Mouse (Mus musculus) gastrocnemius, postnatal 25 days (tissue): Measurements from ENCODE around the gene Arhgap15. TPM values are rescaled to one million over a fixed set of nuclear protein-coding genes. Genes with fewer than 3 reads are reported as not detected.

Experiments used
- DNase-seq: peaks from one replicate; pipeline ENCODE4 v3.0.0; 2022
- total RNA-seq, 2 experiments: library from RNA; stranded (reverse); gene quantifications; 1 replicate in 1 of 2; 2 replicates in 1 of 2; pipeline ENCODE4 v1.2.3; 2021

Arhgap15 gene
- total RNA-seq, 2 experiments from 2014 or later, result 0.51 to 1.1 TPM

GRCm38 (mm10) chr2:43931687-43932086 lies 183.1 kb downstream of the Arhgap15 start:
- DNase-seq, result no peak

- no peak for DNase-seq
These were observed 190.6 kb downstream of the Arhgap15 start for GRCm38 (mm10) chr2:43939196-43939595.

DNA sequence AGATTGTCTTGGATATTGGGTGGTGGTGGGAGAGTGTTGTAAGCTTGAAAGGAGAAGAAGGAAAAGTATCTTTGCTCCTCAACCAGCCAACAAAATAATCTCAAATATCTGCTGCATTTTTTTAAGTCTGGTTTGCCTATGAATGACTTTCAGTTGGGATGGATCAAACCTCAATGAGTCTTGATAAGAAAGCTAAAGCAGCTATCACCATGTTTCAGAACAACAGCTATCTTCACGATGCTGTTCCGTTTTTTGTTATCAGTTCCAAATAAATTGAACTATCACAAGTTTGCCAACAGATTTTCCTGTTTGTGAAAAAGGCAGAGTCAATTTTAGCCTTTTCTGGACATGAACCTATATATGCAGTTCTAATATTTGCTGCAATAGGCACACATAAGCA lies 197.1 kb downstream of the Arhgap15 start:
- no peak for DNase-seq

DNA sequence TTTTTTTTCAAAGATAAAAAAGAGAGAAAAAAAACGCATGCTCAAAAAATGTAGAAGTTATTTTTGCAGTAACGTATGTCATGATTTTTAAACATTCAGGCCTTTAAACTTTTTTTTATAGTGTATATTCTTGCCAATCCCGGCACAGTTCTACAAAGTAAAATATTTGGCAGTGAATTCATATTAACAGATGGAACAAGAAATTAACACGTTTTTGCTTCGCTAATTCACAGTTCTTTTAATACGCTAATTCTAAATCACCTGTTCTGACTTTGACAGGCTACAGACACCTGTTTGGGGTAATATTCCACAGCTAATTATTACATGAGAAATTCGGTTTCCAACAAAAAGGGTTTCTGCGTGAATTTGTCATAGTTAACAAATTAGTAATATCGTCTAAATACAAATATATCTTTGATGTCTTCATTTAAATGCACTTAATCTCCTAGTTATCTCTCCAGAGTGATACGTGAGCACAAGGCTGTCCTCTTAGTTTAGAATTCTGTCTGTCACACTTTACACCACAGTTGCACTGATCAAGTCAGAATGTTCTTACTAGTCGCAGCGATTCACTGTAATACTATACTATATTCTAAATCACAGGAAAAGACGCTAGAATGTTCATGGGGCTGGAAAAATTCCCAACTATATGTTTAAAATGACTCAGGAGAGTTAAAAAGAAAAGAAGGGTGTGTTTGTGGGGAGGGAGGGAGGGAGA lies 201.3 kb downstream of the Arhgap15 start:
- no peak for DNase-seq

GRCm38 (mm10) chr2:43950741-43951140 lies 202.1 kb downstream of the Arhgap15 start:
- DNase-seq, result no peak

GRCm38 (mm10) chr2:43959189-43959588 lies 210.6 kb downstream of the Arhgap15 start:
- DNase-seq, result no peak

DNA sequence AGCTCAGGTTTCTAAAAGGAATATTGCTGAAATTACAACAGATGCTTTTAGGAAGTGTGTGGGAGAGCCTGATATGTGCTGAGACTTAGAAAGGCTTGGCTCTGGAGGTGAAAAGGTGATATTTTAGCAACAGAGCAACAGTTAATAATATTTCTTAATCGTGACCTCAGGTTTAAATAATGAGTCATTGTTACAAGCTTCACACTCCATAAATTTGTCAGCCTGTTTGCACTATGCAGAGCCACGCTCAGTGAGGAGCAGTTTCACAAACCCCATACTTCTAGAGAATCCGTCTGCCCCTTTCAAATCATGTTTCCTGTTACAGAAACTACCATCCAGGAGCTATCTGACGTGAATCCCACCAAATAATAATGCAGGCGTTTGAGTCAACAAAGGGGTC lies 213.8 kb downstream of the Arhgap15 start:
- no peak for DNase-seq

DNA sequence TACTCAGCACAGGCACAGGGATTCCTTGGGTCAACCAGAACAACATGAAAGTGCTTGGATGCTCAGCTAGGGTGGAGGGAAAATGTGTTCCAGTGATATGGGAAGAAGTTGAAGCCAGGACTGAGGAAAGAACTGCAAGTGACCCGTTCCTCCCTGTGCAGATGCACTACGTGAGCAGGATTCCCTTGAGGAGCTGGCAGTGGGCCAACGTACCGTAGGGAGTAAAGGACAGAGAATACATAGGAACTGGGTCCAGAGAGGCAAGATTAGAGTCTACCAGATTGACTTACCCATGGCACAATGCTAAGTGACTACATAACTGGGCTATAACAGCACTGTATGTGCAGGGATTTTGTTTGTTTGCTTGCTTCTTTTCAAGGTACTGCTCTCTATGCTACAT lies 220.0 kb downstream of the Arhgap15 start:
- peak; percentile 7 for DNase-seq

- no peak for DNase-seq
These were observed 229.1 kb downstream of the Arhgap15 start for GRCm38 (mm10) chr2:43977732-43978131.

DNA sequence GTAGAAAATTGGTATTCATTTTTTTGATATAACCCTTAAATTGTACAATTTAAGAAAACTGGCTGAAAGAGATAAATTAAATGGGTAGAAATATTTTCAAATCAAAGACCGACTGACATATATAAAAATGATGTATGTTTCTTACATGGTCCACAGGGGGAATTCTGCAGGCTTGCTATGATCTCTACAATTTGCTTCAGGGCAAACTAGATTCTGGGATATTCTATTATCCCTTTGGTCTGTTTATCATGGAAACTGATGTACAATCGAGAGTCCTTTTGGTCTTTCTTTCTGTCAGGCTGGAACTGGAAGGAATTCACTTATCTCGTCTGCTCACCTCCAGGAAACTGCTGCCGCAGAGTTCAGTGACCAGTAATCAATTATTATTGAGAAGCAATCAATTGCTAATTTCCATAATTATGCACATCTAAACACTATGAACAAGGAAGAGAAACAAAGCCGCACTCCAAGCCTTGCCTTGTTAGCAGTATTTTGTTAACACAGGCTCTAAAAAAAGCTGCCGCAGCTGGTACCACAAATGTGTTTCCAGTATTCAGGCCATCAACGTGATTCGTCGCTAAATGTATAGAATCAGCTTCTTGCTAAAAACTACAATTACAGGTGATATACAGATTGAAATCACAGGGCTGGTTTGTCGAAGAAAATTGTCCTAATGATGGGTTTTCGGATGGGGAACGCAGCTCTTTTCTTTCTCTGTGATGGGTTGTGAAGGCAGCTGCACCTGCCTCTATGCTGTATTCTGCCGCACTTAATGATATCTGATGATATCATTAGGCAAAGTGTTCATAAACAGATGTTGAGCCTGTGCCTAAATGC lies 229.8 kb downstream of the Arhgap15 start:
- DNase-seq, result no peak

GRCm38 (mm10) chr2:43986066-43986465 lies 237.4 kb downstream of the Arhgap15 start:
- DNase-seq, result no peak

- no peak for DNase-seq
These were observed 239.3 kb downstream of the Arhgap15 start for GRCm38 (mm10) chr2:43987919-43988318.

DNA sequence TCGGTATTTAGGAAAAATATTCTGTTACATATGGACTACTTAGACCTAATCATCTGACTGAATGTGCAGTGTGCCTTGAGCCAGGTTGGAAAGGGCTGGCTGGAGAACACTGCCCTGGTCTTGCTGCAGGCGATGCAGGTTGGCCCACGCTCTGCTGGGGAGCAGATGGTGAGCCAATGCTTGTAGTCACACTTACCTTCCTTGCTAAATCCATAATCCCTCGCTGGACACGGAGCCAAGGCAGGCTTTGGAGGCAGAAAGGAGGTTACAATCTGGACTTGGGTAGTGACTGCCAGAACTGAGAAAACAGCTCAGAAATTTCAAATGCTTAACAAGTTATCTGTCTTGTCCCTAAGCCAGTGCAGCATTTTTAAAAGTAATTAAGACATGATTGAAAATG lies 241.2 kb downstream of the Arhgap15 start:
- peak; percentile 13 for DNase-seq

DNA sequence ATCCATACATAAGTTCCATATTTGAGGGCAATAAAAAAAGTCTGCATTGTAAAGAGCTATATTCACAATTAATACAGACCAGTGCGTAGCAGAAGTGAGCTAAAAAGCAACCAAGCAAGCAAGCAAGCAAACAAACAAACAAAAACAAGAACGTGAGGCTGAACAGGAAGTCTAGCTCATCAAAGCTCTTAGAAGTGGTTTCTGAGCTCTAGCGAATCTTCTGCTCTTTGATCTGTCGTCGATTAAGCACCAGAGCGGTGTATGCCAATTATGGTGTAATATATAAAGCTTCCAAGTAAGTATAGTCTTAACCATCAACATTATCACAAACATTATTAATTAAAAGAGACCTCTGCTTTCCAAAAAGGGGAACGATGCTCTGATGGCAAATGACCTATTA lies 243.9 kb downstream of the Arhgap15 start:
- DNase-seq, result no peak

DNA sequence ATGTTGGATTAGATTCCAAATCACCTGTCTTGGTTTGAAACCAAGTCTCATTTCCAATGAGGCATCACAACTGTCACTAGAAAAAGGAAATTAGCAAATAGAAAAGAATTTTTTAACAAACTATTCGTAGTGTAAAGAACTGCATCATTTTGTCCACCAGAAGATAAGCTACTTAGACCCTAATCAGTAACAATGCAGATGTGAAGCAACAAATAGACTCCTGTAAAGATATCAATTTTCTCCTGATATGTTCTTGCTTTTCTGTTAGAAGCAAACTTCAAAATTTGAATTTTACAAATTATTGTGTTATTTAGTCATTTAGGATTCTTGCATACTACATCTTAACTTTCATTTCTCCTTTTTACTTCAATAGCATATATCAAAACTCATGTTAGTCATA lies 253.8 kb downstream of the Arhgap15 start:
- DNase-seq, result no peak

DNA sequence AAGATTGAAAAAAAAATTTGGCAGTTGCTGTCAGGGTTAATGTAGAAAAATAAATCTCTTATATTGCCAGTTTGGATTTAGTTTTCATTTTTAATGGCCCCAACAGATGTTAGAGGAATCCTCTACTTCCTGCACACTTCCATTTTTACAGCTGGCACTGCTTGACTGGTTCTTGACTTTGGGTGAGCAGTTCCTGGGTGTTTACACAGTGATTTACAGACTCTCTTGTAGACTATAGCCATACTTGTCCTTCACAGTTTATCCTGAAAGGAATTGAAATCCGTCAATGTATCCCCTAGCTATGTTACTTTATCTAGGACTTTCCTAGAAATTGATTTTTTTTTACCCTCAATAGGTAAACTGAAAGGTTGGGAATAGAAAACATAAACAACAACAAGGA lies 261.6 kb downstream of the Arhgap15 start:
- no peak for DNase-seq

- no peak for DNase-seq
These were observed 264.8 kb downstream of the Arhgap15 start for GRCm38 (mm10) chr2:44013388-44013787.

DNA sequence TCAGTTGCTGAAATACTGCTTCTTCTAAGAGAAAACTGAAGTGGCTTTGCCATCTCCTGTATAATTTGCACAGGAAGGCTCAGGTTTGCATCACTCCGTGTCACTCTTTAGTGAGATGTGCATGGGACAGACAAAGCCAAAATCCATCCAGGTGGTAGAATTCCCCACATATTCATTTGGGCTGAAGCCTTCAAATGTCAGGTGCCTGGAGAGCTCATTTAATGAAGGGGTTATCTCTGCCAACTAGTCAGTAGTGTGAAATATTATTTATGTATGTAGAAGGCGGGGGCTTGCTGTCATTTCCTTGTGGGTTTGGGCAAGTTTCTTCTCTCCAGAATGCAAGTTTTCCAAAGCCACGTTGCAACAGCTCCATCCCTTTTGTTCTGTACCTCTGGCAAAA lies 268.1 kb downstream of the Arhgap15 start:
- no peak for DNase-seq

- DNase-seq, result no peak
These were observed 268.9 kb downstream of the Arhgap15 start for GRCm38 (mm10) chr2:44017405-44018026.

- no peak for DNase-seq
These were observed 269.4 kb downstream of the Arhgap15 start for GRCm38 (mm10) chr2:44018033-44018432.

GRCm38 (mm10) chr2:44024704-44025103 lies 276.1 kb downstream of the Arhgap15 start:
- DNase-seq, result no peak

DNA sequence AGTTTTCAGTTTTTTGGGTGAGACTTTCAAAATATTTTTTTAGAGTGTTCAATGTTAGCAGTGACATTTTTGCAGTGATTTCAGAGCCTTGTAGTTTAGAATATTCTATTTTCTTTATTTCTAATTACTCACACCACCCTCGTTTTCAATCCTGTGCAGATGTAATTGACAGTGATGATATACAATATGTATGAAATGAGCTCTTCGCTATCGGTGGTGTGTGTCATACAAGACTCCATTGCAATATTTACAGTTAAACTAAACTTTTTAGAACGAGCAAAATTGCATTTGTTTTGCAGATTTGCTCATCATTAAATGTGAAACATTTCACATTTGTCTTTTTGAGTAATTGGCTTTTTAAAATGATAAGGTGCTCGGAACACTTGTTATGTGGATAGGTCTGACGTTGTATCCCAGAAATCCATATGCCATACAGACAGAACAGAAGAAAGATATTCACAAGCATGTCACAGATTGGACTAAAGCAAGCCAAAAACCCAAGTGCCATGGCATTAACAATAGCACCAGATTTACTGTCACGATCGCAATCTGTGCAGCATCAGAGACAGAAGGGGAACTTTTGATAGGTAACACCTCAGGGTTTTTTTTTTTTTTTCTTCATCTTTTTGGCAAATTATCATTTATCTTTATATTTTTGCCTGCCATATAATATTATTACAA lies 280.6 kb downstream of the Arhgap15 start:
- DNase-seq, result no peak

- DNase-seq, result no peak
These were observed 281.2 kb downstream of the Arhgap15 start for GRCm38 (mm10) chr2:44029865-44030264.
